Mouse (Mus musculus) liver, adult (tissue): ENCODE data around the gene Xdh.

Source experiments
- GATA4 ChIP-seq: IDR thresholded peaks from 2 replicates; pipeline ENCODE4 v1.6.1; 2014; ENCODE audit warnings: mild to moderate bottlenecking, low read length; ENCODE audit not compliant: insufficient replicate concordance

The Xdh gene

GRCm38 (mm10) chr17:73906076-73906475 is 43.9 kb downstream of the Xdh start:
- TF ChIP-seq GATA4, result no peak

GRCm38 (mm10) chr17:73905043-73905750 is 44.8 kb downstream of the Xdh start:
- no peak for TF ChIP-seq GATA4

- TF ChIP-seq GATA4, result no peak
These were observed 46.9 kb downstream of the Xdh start for GRCm38 (mm10) chr17:73903121-73903520.

GRCm38 (mm10) chr17:73902234-73902636 is 47.8 kb downstream of the Xdh start:
- TF ChIP-seq GATA4, result no peak

GRCm38 (mm10) chr17:73894399-73894798 is 55.6 kb downstream of the Xdh start:
- TF ChIP-seq GATA4, result no peak

- peak; percentile 23; the same call in 1 of the 2 replicates for TF ChIP-seq GATA4
These were observed 56.2 kb downstream of the Xdh start for GRCm38 (mm10) chr17:73893822-73894221.

- TF ChIP-seq GATA4, result no peak
These were observed 56.8 kb downstream of the Xdh start for GRCm38 (mm10) chr17:73893207-73893606.

GRCm38 (mm10) chr17:73891590-73891989 is 58.4 kb downstream of the Xdh start:
- TF ChIP-seq GATA4, result no peak

GRCm38 (mm10) chr17:73886071-73886785 is 63.8 kb downstream of the Xdh start:
- no peak for TF ChIP-seq GATA4

GRCm38 (mm10) chr17:73883332-73883731 is 66.7 kb downstream of the Xdh start:
- TF ChIP-seq GATA4, result no peak

- no peak for TF ChIP-seq GATA4
These were observed 67.8 kb downstream of the Xdh start for GRCm38 (mm10) chr17:73882194-73882593.

GRCm38 (mm10) chr17:73881295-73881694 is 68.7 kb downstream of the Xdh start:
- peak; percentile 95 for TF ChIP-seq GATA4

- no peak for TF ChIP-seq GATA4
These were observed 69.7 kb downstream of the Xdh start for GRCm38 (mm10) chr17:73880286-73880685.

- TF ChIP-seq GATA4, result no peak
These were observed 70.6 kb downstream of the Xdh start for GRCm38 (mm10) chr17:73879262-73879916.

- TF ChIP-seq GATA4, result no peak
These were observed 74.3 kb downstream of the Xdh start for GRCm38 (mm10) chr17:73875674-73876073.

- TF ChIP-seq GATA4, result no peak
These were observed 74.7 kb downstream of the Xdh start for GRCm38 (mm10) chr17:73875268-73875667.
